Mouse (Mus musculus) adrenal gland, adult 18-20 months (tissue): ENCODE results near the gene Olfr1324. TPM values are rescaled to one million over a fixed set of nuclear protein-coding genes. Genes with fewer than 3 reads are reported as not detected.
"Not testable (repeated sequence)": the region's sequence is repeated elsewhere in the genome, so short reads cannot be mapped to it uniquely, and the experiment has no call there.

ENCODE experiments used
- DNase-seq, 2 experiments: peaks; one replicate each; pipeline ENCODE4 v3.0.0; 2021 to 2022; ENCODE audit warnings: low spot score in 2 of 2
- long read RNA-seq, 2 experiments: library from polyadenylated mRNA; stranded (forward); transcript quantifications; one replicate each; pipeline ENCODE4 v2.0.0; 2021
- total RNA-seq, 2 experiments: library from RNA; stranded (reverse); gene quantifications; 1 replicate in 1 of 2; 2 replicates in 1 of 2; pipeline ENCODE4 v1.2.3; 2021

The Olfr1324 gene
- not detected for total RNA-seq
- long read RNA-seq, experiment 1, result 0 reads
- long read RNA-seq, experiment 2, result 0 reads

DNA sequence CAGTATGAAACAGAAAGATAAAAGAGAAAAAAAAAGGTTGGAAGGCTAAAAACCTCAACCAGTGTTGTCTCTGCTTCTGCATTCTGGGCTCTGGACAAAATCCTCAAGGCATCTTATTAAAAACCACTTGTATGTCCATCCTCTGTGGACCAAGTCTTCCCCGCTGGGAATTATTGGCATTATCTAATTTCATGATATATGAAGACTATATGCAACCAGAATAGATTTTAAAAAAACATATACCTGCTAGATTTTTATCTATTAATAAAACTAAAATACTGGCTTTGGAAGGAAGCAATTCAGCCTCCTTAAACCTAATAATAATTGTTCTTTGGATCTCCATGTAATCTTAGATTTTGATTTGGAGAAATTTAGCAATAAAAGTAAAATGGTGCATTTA lies at the start of gene Olfr1324:
TSS of gene Olfr1324 (minus strand) at position 101 of the 400 bp plus-strand sequence.
- DNase-seq, result no peak

DNA sequence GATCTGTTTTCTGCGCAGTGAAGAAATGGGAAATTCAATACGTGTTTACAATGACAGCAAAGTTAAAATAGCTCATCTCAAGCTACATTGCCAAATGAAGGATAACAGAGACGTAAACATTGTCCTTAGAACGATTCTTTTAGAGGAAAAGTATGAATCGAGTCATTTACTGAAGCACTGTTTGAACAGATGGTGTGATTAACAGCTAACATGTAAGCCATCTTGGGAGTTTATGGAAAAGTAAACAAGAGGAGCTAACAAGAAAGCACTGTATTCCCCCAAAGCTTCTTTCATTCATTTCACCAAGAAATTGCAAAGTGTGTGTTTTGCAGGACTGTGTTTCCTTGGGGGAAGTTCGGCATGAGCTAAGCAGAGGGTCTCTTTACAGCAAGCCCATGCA lies 42.0 kb upstream of the Olfr1324 start:
- not testable (repeated sequence) for DNase-seq

DNA sequence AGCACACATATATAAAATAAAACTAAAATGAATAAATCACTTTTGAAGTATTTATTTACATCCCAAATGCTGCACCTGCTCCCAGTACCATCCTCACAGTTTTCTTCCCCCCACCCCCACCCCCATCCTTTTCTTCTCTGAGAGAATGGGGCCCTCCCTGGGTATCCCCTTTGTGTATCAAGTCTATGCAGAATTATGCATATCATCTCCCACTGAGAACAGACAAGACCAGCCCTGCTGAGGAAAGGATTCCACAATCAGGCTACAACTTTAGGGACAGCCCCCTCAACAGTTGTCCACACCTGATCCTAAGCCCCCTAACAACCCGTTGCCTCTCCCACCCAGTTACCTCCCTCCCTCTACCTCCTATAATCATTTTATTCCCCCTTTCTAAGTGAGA lies 27.8 kb upstream of the Olfr1324 start:
- DNase-seq, result no peak

DNA sequence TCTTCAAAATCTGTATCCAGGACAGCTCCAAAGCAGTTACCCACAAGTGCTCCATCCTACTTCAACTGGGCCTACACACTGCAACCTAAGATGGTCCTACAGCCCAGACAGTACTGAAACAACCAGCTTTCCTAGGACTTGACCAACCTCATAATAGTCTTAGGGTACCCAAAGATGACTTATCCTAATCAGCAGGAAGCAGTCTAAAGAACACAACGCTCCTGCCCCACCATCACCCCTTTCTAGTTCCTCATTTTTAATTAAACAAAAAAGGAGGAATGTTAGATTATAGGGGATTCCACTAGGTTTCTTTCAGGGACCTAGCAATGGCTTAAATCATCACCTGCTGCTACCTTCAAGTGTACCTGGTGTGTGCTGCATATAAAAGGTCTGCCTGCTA lies 15.1 kb upstream of the Olfr1324 start:
- no peak for DNase-seq

DNA sequence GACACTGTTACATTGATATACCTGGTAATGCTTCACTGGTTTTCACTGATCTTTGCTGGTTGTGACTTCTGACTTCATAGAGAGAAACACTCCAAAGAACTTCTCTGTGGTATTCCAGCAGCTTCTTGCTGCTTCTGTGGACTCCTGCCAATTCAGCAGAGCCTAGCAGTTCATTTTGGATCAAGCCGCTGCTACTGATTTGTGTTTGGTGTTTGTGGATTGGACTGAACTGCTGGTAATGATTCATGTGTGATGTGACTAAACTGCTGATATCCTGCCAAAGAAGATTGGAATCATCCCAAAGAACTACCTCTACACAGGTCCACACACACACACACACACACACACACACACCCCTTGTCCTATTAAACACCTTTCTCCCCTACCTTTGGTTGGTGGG lies 14.4 kb upstream of the Olfr1324 start:
- DNase-seq, result no peak

DNA sequence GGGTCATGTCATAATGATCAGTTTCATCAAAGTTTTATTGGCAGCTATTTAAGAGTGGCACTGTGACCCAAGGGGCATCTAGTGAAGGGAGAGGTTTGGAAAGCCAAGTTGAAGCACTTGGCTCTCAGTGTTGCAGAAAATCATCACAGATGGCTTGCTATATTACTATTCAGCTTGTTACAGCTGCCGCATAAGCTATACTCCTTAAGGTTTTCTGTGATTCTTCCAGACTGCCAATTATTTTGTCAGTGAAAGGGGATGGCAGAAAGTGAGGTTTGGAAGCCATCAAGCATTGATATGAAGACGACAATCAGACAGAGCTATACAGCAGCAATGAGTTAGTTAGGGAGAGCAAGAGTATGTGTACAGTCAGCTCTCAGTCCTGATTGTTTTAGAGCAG lies 4.2 kb upstream of the Olfr1324 start:
- DNase-seq, result no peak

DNA sequence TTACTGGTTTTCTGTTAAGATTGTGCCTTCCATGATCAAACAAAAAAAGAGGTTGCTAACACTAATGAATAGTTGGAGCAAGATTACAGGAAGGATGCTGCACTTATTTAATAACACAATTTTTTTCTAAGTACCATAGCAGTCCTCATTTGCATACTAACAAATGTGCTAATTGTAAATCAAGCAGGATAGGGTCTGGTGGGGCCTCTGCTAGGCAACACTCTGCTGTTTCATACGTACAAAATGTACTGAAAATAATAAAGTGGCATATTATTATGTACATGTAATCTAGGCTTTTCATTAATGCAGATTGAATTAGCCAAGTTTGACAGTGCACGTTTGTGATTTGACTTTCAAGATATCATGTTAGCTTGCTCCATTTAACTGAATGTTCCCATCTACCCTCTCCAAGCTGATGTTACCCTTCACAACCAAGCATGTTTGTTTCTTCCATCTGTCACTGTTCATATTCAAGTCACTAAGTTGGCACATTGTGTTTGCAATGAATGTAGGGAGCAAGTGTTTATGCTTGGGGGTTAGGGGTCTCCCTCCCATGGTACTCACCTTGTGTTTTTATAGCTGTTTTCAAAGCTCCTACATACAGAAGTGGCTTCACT lies 478 bp downstream of the Olfr1324 start:
- DNase-seq, result no peak

DNA sequence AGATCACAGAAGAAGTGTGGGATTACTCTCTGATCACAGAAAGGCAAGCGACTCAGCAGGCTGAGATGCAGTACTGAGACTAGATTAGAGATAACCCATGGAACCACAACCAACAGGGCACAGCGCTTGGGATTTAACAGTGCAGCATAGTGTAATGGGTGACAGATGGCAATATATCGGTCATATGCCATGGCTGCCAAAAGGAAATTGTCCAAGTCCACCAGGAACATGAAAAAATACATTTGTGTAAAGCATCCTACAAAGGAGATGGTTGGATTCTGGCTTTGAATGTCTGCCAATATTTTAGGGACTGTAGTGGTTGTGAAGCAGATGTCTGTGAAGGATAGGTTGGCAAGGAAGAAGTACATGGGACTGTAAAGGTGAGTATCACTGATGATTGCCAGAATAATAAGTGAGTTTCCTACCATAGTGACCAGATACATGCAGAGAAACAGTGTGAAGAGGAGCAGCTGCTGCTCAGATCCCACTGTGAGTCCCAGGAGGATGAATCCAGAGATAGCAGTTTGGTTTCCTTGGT lies 2.3 kb downstream of the Olfr1324 start:
- no peak for DNase-seq

DNA sequence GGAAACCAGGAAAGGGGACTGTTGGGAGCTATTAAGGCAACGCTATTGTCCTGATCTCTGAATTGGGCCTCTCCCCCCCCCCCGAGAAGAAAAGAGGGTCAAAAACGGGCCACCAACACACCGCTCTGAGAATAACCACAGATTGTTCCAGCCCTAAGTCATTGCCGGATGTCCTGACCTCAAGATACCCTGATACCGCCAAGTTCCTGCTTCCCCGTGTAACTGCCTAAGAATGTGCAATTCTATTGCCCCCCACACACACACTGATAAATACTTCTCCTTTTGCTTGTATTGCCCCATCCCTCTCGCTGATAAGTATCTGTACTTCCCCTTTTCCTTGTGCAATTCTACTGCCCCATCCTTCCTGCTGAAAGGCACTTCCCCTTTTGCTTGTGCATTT lies 17.9 kb downstream of the Olfr1324 start:
- not testable (repeated sequence) for DNase-seq

DNA sequence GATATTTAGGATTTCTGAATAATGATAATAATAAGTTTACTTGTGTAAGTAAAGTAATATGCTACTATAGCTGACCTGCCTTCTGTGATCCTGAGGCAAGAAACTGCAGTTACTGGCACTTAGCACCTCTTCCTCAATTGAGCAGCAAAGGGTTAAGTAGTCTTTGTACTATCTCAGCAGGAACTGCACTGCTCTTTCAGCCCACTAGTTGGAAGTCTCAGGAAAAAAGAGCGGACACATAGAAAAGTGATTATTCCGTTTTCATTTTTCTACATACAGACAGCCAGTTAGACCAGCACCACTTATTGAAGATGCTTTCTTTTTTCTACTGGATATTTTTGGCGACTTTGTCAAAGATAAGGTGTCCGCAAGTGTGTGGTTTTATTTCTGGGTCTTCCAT lies 37.7 kb downstream of the Olfr1324 start:
- not testable (repeated sequence) for DNase-seq

DNA sequence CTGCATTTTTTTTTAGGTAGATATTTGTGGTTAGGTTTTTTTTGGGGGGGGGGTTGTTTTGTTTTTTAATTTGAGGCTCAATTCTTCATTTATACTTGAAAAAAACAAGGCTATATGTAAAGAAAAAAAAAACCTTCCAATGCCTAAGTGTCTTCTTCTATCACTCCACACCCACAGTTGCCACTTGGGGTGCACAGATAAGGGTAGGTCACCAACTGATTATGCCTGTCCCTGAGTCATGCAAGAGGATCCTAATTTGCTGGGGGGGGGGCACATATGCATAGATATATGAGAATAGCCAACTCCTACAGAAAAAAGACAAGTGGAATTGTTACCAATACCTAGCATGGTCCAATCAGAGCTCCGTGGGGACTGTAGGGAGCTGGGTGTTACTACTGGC lies 53.3 kb downstream of the Olfr1324 start:
- DNase-seq, result no peak
